Mouse (Mus musculus): ENCODE data around the gene Mus81. TPM values are rescaled to one million over a fixed set of nuclear protein-coding genes. Genes with fewer than 3 reads are reported as not detected.
"Not testable (repeated sequence)": the region's sequence is repeated elsewhere in the genome, so short reads cannot be mapped to it uniquely, and the experiment has no call there.

Gene Mus81
- total RNA-seq, 2 experiments from 2014 or later, result 16.9 to 24.2 TPM

- DNase-seq, result no peak
Measured at GRCm38 (mm10) chr19:5492641-5493040, 4.4 kb upstream of the Mus81 start.

GRCm38 (mm10) chr19:5490898-5491708 lies 2.9 kb upstream of the Mus81 start:
- peak; percentile 94 for DNase-seq

GRCm38 (mm10) chr19:5490313-5490897 lies 2.2 kb upstream of the Mus81 start, which contains the start of gene Cfl1:
Gene Cfl1 (plus strand): TSS chr19:5490455.
- peak; percentile 96 to 98 for DNase-seq

GRCm38 (mm10) chr19:5489721-5490120 lies 1.5 kb upstream of the Mus81 start:
- DNase-seq, result not testable (repeated sequence)

- DNase-seq, result peak; percentile 98
Measured at GRCm38 (mm10) chr19:5488878-5489571, 823 bp upstream of the Mus81 start.

GRCm38 (mm10) chr19:5486771-5487170 lies 1.4 kb downstream of the Mus81 start:
- DNase-seq, result no peak

GRCm38 (mm10) chr19:5486286-5486685 lies 1.9 kb downstream of the Mus81 start:
- no peak for DNase-seq

- no peak for DNase-seq
Measured at GRCm38 (mm10) chr19:5485821-5486220, 2.4 kb downstream of the Mus81 start.

GRCm38 (mm10) chr19:5485371-5485770 lies 2.8 kb downstream of the Mus81 start:
- DNase-seq, result no peak

- no peak for DNase-seq
Measured at GRCm38 (mm10) chr19:5484496-5484895, 3.7 kb downstream of the Mus81 start.

GRCm38 (mm10) chr19:5483386-5484359 lies 4.5 kb downstream of the Mus81 start:
- DNase-seq, result no peak

- DNase-seq, result no peak
Measured at GRCm38 (mm10) chr19:5481398-5481797, 6.8 kb downstream of the Mus81 start.

GRCm38 (mm10) chr19:5480016-5480415 lies 8.2 kb downstream of the Mus81 start:
- DNase-seq, result no peak

- no peak for DNase-seq
Measured at GRCm38 (mm10) chr19:5477668-5478300, 10.4 kb downstream of the Mus81 start.

- DNase-seq, result no peak
Measured at GRCm38 (mm10) chr19:5477004-5477667, 11.1 kb downstream of the Mus81 start.

- DNase-seq, result peak in 1 of 2 experiments; percentile 43
Measured at GRCm38 (mm10) chr19:5475069-5475714, 13.0 kb downstream of the Mus81 start.

- DNase-seq, result peak; percentile 55 to 59
Measured at GRCm38 (mm10) chr19:5474281-5475068, 13.7 kb downstream of the Mus81 start.

- peak; percentile 87 to 92 for DNase-seq
Measured at GRCm38 (mm10) chr19:5473720-5474119, 14.5 kb downstream of the Mus81 start, which contains the start of gene Efemp2. Gene Efemp2 (plus strand): TSS chr19:5473954.

- DNase-seq, result no peak
Measured at GRCm38 (mm10) chr19:5472857-5473256, 15.3 kb downstream of the Mus81 start.
